Mouse (Mus musculus) liver, embryonic 14.5 days (tissue): ENCODE measurements around the gene Col6a5. TPM values are rescaled to one million over a fixed set of nuclear protein-coding genes. Genes with fewer than 3 reads are reported as not detected.

ENCODE experiments used
- ATAC-seq: fragments of 200-750 bp; cut with Nextera tagmentation; 2 replicates; pipeline ENCODE4 v1.8.0; 2017; ENCODE audit warnings: moderate number of reproducible peaks, mild to moderate bottlenecking, moderate library complexity; ENCODE audit not compliant: insufficient read depth
- DNase-seq, 3 experiments: peaks; one replicate each; pipeline ENCODE4 v3.0.0-alpha.2; 2012 to 2013; ENCODE audit warnings: low read depth in 3 of 3, low spot score in 3 of 3
- H3K27ac ChIP-seq: fragments of 300-500 bp; sonication (generic); 2 replicates; pipeline ENCODE4 v1.5.1; 2014; ENCODE audit warnings: moderate library complexity, mild to moderate bottlenecking, control low read depth, inconsistent platforms
- H3K27me3 ChIP-seq: fragments of 300-500 bp; sonication (generic); 2 replicates; pipeline ENCODE4 v1.6.1; 2014; ENCODE audit warnings: mild to moderate bottlenecking, low read length, moderate library complexity; ENCODE audit not compliant: control insufficient read depth, insufficient read depth
- H3K36me3 ChIP-seq: fragments of 300-500 bp; sonication (generic); replicated peaks from 2 replicates; pipeline ENCODE4 v1.6.1; 2014; ENCODE audit warnings: low read depth; ENCODE audit not compliant: control insufficient read depth, insufficient read depth
- H3K4me1 ChIP-seq, 2 experiments: fragments of 200-500 bp in 1 of 2; fragments of 300-500 bp in 1 of 2; sonication (generic) in 1 of 2; replicated peaks; 2 replicates each; pipeline ENCODE4 v1.6.1; 2012 to 2014; ENCODE audit warnings: antibody characterized with exemption in 1 of 2, inconsistent platforms in 1 of 2, low read length in 1 of 2; ENCODE audit not compliant: control insufficient read depth in 2 of 2, insufficient read depth in 2 of 2
- H3K4me2 ChIP-seq: fragments of 300-500 bp; sonication (generic); 2 replicates; pipeline ENCODE4 v1.6.1; 2014; ENCODE audit warnings: low read depth, mild to moderate bottlenecking, control low read depth, moderate library complexity
- H3K4me3 ChIP-seq, 2 experiments: fragments of 200-500 bp in 1 of 2; fragments of 300-500 bp in 1 of 2; sonication (generic) in 1 of 2; 2 replicates each; pipeline ENCODE4 v1.5.1; 2012 to 2014; ENCODE audit warnings: low read depth in 2 of 2, low read length in 2 of 2, mild to moderate bottlenecking in 2 of 2, control low read depth in 1 of 2, inconsistent platforms in 1 of 2, moderate library complexity in 1 of 2; ENCODE audit not compliant: insufficient read depth in 1 of 2
- H3K9ac ChIP-seq: fragments of 300-500 bp; sonication (generic); replicated peaks from 2 replicates; pipeline ENCODE4 v1.6.1; 2014; ENCODE audit warnings: mild to moderate bottlenecking, control low read depth, moderate library complexity
- H3K9me3 ChIP-seq: fragments of 300-500 bp; sonication (generic); 2 replicates; pipeline ENCODE4 v1.6.1; 2016; ENCODE audit warnings: low read length, mixed read lengths; ENCODE audit not compliant: control insufficient read depth
- CTCF ChIP-seq: IDR thresholded peaks from 2 replicates; pipeline ENCODE4 v1.5.1; 2016; ENCODE audit warnings: antibody characterized with exemption, low read depth, control low read depth
- EP300 ChIP-seq: IDR thresholded peaks from 2 replicates; pipeline ENCODE4 v1.6.1; 2016; ENCODE audit warnings: antibody characterized with exemption, low read depth
- WGBS: fragments of 180-500 bp; shearing (Covaris S2); extraction: QIAGEN DNeasy Blood & Tissue Kit; methylation state at CpG from one replicate; pipeline ENCODE4 v1.1.7; 2014; ENCODE audit not compliant: insufficient replicate concordance; 5-methylcytosine and 5-hydroxymethylcytosine counted together
- polyA plus RNA-seq, 2 experiments: library from polyadenylated mRNA; depleted of rRNA in 1 of 2; stranded (reverse) in 1 of 2; unstranded in 1 of 2; fragments of >200 nt; fragmentation: Nextera tagmentation in 1 of 2; extraction: Ambion mirVana in 1 of 2; gene quantifications; 2 replicates each; pipeline versions ENCODE4 v1.2.1 to v1.2.3; 2012 to 2014

Col6a5 gene
- polyA plus RNA-seq, 2 experiments = 0.04 TPM; not detected in 1

GRCm38 (mm10) chr9:105959116-105959515 is 1.3 kb downstream of the Col6a5 start:
- Histone ChIP-seq H3K36me3 (no peaks in the 10 kb centered on the region), H3K27ac (no peak overlapping the region), H3K4me2 (no peak overlapping the region), H3K27me3 (no peaks in the 10 kb centered on the region), H3K4me3 (no peak overlapping the region), H3K4me1 (no peaks in the 10 kb centered on the region), H3K9ac (no peak overlapping the region), H3K9me3 (no peaks in the 10 kb centered on the region)
- TF ChIP-seq EP300 (no peak), CTCF (no peak)
- no peak for ATAC-seq
- 51% methylated on average over 1 of the region's 1 CpGs for WGBS
- DNase-seq = no peak

GRCm38 (mm10) chr9:105949755-105950154 is 10.7 kb downstream of the Col6a5 start:
- no peak for ATAC-seq
- Histone ChIP-seq H3K27ac (no peak overlapping the region), H3K4me1 (no peaks in the 10 kb centered on the region), H3K4me3 (no peak overlapping the region), H3K27me3 (no peaks in the 10 kb centered on the region), H3K9ac (no peak overlapping the region), H3K4me2 (no peak overlapping the region), H3K9me3 (no peaks in the 10 kb centered on the region), H3K36me3 (no peaks in the 10 kb centered on the region)
- TF ChIP-seq CTCF (no peak), EP300 (no peak)
- WGBS = 50% methylated on average over 1 of the region's 1 CpGs
- no peak for DNase-seq

- no peak for TF ChIP-seq EP300
- TF ChIP-seq CTCF = no peak
Measured at GRCm38 (mm10) chr9:105947577-105947976, 12.9 kb downstream of the Col6a5 start.

GRCm38 (mm10) chr9:105933816-105934215 is 26.6 kb downstream of the Col6a5 start:
- ATAC-seq = no peak
- Histone ChIP-seq H3K36me3 (no peaks in the 10 kb centered on the region), H3K9me3 (no peaks in the 10 kb centered on the region), H3K27ac (no peak overlapping the region), H3K4me3 (no peak overlapping the region), H3K27me3 (no peaks in the 10 kb centered on the region), H3K9ac (no peak overlapping the region), H3K4me2 (no peak overlapping the region), H3K4me1 (no peaks in the 10 kb centered on the region)
- TF ChIP-seq CTCF (no peak), EP300 (no peak)
- no peak for DNase-seq
- WGBS = 55% methylated on average over 6 of the region's 6 CpGs

More at GRCm38 (mm10) chr9:105947577-105947976, 12.9 kb downstream of the Col6a5 start:
- no peak overlapping the region for H3K9ac ChIP-seq
- no peaks in the 10 kb centered on the region for H3K27me3 ChIP-seq
- no peak for ATAC-seq
- no peaks in the 10 kb centered on the region for H3K36me3 ChIP-seq
- H3K4me1 ChIP-seq = no peaks in the 10 kb centered on the region
- no peak overlapping the region for H3K27ac ChIP-seq
- WGBS = 45% methylated on average over 3 of the region's 3 CpGs
- no peak overlapping the region for H3K4me3 ChIP-seq
- DNase-seq = no peak
- H3K4me2 ChIP-seq = no peak overlapping the region
- no peaks in the 10 kb centered on the region for H3K9me3 ChIP-seq

- H3K9ac ChIP-seq = no peak overlapping the region
- no peaks in the 10 kb centered on the region for H3K36me3 ChIP-seq
- no peak overlapping the region for H3K27ac ChIP-seq
- H3K4me3 ChIP-seq = no peak overlapping the region
- no peaks in the 10 kb centered on the region for H3K27me3 ChIP-seq
- no peaks in the 10 kb centered on the region for H3K9me3 ChIP-seq
- H3K4me2 ChIP-seq = no peak overlapping the region
- no peak for ATAC-seq
- TF ChIP-seq CTCF (no peak), EP300 (no peak)
- no peak for DNase-seq
- no peaks in the 10 kb centered on the region for H3K4me1 ChIP-seq
- WGBS = 59% methylated on average over 4 of the region's 4 CpGs
Measured at GRCm38 (mm10) chr9:105929287-105929686, 31.2 kb downstream of the Col6a5 start.
